Mouse (Mus musculus): ENCODE measurements at regions not wholly inside any gene's neighbourhood (a gene's known extent, or its start where the extent isn't known, plus 50 kb on each side); places are given as distances from the start of the nearest gene placed in this dataset.

DNA sequence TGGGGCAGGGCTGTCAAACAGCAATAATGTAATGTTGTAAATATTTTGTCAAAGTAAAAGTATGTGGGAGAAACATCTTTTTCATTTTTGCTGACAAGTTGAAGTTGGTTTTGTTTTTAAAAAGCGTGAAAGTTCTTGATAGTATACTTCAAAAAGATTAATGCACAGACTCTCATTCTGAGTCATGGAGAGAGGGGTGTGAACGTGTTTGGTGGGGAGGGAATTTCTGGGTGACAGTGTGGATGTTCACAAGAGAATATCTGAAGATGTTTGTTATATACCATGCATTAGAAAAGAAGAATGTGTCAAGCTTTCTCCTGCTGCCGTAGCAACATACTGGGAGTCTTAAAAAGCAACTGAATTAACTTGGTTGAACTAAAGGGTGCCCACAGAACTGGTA, 57.0 kb downstream of the Rps29 start:
- no peak for DNase-seq (ENCODE audit: low spot score in 2 of 2)

DNA sequence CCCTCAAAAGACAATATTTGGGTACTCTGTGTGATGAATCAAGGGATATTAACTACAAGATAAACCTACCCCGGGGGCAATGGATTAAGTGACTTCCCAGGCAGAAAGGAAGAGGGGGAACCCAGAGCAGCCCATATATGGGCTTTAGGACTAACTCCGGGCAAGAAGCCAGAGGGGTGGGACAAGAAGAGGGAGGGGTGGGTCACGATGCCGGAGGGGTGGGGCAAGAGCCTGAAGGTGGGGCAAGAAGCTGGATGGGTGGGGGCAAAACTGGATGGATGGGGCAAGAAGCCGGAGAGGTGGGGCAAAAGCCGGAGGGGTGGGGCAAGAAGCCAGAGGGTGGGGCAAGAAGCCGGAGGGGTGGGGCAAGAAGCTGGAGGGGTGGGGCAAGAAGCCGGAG, 64.1 kb downstream of the Rps29 start:
- no peak for DNase-seq (ENCODE audit: low spot score in 2 of 2)

DNA sequence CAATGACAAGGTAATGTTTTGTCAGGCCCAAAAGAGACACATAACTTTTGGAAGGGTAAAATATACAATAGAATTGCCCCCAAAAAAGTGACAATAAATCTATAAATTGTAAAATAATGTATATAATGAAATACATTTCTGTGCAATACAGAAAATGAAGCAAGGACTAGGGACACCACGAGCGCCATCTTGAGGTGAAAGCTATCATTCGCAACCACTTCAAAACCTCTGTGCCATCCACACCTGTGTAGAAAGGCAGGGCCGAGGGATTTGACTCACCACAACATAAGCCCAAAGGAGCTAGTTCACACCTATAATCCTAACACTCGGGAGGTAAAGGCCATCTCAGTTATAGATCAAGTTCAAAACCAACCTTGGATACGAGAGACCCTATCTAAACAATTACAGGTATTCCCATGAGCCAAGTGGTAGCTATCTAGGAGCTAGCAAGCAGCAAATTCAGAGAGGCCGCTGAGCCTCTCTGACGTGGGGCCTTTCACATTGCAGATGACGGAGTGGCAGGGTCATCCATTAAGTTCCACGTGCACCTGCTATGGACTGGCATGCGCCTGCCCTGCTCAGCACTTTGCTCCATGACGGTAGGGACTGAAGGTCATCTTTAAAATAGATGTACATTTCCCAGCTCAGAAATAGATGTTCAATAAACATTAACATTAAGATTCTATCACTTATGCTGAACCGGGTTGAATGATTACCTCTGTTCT, 65.8 kb downstream of the Rps29 start:
- DNase-seq (ENCODE audit: low spot score in 2 of 2) = no peak

DNA sequence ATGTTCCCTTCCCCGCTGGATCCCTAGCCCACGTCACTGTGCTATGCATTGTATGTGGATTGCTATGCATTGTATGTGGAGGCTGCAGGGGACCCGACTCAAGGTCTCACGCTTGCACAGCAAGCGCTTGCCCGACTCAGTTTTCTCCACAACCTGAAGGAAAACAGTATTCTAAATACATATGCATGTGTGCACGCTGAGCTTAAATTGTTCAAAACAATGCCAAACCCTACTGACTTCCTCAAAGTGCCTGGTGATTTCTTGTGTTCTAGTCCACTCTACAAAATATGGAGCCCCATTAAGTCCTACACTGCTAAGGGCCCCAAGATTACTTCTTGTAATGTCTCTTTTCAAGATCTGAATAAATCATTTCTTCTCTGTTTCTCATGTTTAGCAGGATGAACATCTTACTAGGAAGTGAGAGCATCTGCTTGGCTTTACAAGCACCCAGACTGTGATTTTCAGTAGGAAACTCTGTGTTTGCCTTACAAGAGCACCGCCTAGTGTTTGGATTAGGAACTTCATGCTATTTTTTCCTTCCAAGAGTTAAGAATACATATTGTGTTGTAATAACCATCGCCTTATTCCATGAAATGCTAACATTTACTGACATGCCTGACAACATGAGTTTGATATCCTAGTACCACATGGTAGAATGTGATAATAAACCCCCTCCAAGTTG, 70.9 kb downstream of the Rps29 start:
- peak; percentile 46 to 48 for DNase-seq (ENCODE audit: low spot score in 2 of 2)

DNA sequence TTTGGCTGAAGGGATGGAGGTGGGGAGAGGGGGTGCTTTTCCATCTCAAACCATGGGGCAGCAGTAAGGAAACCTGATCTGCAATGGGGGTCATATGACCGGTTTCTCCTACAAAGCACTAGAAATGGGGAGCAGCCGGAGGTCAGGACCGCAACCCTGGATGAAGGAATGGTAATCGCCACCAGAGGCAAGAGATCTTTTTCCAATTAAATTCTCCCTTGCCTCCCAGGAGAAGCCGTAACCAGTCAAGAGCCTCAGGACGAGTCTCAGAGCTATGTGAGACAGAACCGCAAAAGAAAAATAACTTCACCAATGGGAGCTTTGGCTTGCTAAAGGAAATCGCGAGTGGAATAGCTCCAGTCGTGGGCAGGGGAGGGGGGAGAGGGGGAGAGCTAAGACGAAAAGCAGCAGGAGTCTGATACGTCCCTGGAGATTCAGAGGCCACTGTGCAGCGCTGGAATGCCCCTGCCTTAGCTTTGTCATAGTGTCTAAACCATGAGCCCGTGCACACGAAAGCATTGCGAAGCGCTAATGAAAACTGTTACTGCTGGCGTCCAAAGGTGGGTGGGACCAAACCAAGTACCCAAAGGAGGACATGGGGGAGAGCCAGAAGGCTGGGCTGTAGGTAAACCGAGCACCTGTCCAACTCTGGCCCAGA, 73.3 kb downstream of the Rps29 start:
- DNase-seq (ENCODE audit: low spot score in 2 of 2) = no peak

DNA sequence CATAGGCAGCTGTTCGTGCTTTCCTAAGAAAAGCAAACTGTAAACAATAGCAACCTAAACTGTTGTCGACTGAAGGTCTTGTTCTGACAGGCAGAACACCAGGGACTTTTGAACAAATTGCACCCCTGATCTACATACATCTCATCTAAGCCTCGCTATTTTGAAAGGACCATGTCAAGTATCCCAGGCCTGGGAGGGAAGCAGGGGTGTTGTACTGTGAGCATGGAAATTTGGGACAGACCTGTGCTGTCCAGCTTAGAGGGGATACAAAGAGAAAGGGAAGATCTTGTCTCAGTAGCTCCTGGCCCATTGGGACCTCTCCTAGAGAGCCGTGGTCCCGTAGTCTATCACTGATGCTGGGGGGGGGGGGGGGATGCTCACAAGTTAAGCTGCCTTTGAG, 74.3 kb downstream of the Rps29 start:
- DNase-seq (ENCODE audit: low spot score in 2 of 2) = no peak

DNA sequence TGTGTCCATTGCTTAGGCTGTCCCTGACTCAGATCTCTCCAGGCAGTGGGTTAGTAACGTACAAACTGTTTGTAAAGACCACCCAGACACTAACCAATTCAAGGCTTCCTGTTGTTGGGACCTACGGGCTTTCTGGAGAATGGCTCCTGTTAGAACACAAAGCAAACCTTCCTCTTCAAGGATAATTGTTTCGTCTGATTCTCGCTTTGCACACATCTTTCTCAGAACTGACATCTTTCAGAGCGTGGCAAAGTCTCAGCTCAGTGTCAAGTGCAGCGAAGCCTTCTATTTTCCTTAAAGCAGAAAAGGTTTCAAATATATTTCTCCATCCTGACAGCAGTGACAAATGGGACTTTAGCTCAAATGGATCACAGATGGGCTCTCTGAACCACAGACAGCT, 76.9 kb downstream of the Rps29 start:
- no peak for DNase-seq (ENCODE audit: low spot score in 2 of 2)

DNA sequence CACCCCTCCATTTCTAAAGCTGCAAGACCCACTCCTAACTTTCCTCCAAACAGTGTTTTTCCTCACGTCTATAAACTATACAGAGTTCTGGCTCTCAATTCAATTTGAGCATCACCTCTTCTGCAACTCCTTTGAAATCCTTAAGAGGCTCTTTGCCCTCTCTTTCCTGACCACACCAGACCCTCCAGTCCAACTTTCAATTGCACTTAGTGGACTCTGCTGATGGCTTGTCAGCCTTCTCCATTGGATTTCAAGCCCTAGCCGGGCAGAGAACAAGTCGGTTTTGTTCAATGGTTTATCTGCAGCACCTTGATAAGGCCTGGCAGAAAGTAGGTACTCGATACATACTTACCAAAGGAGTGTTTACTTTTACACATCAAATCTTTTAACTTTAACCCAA, 119.4 kb downstream of the Rps29 start:
- DNase-seq (ENCODE audit: low spot score in 2 of 2) = no peak

DNA sequence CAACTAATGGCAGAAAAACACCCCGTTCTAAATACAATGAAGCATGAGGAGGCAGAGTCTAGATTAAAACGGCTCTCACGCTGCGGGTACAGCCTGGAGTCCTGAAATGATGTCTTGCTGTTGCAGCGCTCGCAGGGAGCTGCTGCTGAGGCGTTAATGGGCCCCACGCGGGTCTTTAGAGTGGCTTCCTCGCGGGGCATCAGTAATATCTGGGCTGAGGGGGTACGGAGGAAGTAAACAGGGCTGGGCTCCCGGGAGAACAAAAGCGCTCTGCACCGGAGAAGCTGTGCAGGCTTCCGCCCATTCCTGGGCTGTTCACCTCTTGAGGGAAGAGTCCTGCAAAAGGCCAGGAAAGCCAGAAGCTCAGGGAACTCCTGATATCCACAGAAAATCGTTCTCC, 135.4 kb downstream of the Rps29 start:
- peak in 1 of 2 experiments; percentile 14 for DNase-seq (ENCODE audit: low spot score in 2 of 2)

DNA sequence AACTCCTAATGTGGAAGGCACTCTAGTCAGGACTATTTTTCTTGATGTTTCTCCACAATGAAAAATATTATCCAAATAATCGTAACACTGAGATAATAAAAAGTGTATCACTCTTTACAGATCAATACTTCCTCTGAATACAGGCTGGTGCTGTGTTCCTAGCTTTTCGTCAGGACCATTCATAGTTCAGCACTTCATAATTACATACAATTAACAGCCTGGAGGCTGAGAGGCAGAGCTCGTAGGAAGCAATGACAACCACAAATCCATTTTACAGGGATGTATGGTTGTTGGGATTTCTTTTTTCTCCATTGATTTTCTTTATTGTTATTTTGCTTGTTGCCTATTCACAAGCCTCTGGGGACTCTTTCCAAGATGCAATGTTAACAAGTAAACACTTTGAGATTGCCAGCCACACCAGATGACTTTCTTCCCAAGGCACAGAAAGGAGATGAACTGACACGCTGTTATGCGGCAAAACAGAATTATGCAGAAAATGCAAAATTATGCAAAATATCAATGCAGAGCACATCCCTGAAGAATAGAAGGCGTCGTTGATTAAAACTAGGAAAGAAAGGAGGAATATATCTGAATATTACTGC, 142.2 kb downstream of the Rps29 start:
- no peak for DNase-seq (ENCODE audit: low spot score in 2 of 2)

DNA sequence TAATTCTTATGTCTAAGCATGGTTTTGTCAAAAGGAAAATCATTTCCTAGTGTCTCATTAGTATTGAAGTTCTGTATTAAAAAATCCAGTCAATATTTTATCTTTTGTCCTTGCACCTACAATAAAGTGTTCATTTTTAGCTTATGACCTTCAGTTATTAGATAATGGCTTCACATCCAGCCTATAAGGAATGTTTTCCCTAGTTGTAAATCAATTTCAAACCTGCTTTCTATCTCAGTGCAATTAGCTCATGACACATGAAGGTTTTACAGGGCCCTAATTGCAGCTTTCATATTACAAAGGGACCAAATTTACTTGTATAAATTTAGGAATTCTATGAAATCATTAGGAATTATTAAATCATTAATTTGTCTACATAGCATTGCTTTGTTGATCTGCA, 153.8 kb downstream of the Rps29 start:
- DNase-seq (ENCODE audit: low spot score in 2 of 2) = no peak

DNA sequence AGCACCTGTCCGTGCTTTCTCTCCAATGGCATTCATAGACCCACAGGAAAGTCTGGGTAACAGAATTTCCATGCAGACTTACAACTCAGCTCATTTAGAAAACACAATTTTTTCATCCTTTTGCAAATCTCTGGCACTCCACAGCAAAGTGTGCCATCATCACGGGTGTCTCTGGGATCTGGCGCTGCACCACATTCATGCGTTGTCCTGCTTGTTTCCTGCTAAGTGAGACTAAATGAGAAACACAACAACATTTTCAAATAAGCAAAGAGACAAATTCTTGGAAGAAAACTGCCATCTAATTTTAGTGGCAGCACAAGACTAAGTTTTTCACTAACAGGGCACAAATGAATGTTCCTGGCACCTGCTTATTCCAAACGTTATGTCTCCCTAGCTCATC, 156.9 kb downstream of the Rps29 start:
- DNase-seq (ENCODE audit: low spot score in 2 of 2) = no peak

DNA sequence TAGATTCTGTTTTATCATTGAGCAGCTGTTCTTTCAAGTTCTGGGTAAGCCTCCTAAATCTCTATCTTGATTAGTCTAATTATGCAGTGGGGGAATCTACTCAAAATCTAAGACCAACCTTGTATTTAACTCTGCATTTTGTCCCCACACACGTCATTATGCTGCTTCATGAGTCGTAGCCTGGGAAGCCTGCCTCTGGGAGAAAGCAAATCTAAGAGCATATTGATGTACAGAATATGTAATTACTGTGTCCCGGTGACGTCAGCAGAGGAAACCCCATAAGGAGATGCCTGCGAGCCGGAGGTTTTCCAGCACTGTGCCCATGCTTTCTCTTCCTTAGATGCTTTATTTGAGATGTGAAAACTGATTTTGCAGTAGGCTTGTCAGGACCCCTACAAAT, 161.7 kb downstream of the Rps29 start:
- peak in 1 of 2 experiments; percentile 15 for DNase-seq (ENCODE audit: low spot score in 2 of 2)

DNA sequence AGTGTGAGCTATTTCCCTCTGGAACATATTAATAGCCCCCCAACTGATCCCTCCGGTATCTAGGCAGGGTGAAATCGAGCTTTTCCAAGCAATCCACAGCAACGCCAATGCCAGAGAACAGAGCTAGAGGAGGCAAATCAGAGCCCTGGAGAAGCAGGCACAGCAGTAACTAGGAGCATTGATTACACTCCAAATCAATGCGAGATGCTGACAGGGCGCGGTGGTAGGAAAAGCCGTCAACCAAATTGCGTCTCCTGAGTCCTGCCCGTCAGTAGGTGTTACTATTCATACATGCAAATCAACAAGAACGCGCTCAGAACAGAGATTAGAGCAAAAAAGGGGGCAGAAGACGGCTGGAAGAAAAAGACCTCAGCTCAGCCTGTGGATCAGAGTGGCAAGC, 162.2 kb downstream of the Rps29 start:
- DNase-seq (ENCODE audit: low spot score in 2 of 2) = peak; percentile 10 to 14

DNA sequence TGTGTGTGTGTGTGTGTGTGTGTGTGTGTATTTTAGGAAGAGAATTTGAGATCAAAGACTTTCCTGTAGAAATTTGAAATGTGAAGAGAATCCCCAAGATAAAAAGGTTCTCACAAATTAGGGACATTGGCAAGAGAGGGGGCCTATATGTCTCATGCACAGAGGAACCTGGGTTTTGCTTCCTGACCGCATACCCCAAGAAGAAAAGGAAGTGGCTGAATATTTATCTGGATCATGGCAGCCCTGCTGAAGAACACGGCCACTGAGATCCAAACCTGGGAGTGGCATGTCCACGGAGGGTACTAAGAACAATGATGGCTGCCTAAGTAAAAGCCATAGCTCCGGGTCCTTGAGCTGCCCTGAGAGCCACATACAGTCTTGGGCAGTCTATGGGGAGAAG, 178.3 kb downstream of the Rps29 start:
- DNase-seq (ENCODE audit: low spot score in 2 of 2) = no peak

DNA sequence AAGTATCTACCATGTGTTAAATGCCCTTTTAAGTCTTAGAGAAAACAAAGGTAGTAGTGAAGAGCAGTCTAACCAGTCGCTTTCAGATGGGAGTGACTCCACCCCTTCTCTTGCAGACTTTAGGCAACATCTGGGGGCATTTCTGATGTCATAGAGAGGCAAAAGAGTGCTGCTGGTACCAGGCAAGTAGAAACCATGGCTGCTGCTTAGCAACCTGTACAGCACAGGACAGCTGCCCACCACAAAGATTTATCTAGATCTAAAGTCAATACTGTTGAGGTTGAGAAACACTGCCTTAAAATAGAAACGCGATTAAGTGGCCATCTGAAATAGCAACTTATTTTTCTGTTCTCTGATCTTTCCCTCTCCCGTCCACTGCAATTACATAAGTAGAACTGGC, 178.8 kb downstream of the Rps29 start:
- DNase-seq (ENCODE audit: low spot score in 2 of 2) = no peak

DNA sequence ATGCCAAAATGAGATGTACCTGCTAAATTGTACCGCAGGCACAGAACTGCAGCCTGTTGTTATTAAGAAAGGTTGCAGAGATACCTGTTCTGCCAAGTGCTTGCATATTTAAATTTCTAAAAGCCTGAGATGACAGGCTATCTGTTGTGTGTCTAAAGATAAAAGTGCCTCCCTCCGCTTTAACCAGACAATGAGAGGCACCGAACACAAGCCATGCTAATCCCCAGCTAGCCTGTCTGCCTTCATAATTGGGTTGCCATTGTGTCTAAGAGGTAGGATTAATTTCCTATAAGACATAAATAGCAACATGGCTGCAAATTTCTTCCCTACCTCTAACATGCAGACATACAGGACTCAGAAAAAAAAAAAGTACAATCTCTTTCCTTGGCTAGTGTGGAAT, 179.8 kb downstream of the Rps29 start:
- DNase-seq (ENCODE audit: low spot score in 2 of 2) = no peak

DNA sequence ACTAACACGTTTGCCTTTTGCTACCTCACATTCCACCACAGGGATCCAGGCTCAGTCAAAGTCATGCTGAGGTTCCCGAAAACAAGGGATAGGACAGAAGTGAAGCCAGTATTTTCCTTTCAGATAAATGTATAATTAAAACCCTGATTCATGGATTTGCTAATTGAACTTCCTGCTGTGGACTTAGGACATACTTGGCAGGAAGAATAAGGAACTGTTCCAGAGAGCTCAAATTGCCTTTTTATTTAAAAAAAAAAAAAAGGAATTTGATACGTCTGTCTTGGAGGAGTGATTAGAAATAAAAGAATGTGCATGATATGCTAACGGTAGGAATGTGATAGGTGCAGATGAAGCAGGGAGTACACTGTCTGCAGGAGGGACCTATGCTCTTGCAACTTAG, 181.7 kb downstream of the Rps29 start:
- no peak for DNase-seq (ENCODE audit: low spot score in 2 of 2)

DNA sequence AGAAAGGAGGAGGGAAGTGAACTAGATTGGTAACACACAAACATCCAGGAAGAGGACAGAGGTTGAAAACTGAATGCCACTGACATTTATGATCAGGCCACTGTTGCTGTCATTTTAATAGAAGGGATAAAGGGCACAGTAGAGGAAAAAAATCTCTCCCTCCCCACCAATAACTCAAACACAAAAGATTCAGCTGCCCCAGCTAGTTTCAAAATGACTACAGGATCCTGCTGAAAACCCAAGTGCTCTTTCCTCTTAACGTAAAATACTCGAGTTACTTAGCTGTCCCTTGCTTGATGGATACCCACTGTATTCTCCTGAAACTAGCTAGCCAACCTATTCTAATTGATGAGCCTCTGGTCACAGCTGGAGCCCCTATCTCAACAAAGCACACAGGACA, 211.7 kb downstream of the Rps29 start:
- no peak for DNase-seq (ENCODE audit: low spot score in 2 of 2)

DNA sequence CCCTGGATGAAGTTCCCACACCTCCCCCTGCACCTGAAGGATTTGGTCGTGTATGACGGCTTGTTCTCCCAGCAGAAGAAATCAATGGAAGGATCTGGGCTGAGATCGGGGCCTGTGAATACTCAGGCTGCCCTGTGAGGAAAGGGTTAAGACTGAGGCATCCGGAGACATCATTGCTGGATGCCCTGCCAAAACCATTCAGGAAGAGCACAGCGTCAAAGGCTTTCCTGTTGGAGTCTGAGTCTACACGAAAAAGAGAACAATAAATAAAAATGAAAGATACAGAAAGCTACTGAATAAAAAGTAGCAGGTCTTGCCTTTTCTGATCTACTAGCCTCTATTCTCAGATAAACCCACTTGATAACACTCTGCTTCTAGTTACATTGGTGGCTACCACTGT, 248.4 kb downstream of the Rps29 start:
- no peak for DNase-seq (ENCODE audit: low spot score in 2 of 2)

DNA sequence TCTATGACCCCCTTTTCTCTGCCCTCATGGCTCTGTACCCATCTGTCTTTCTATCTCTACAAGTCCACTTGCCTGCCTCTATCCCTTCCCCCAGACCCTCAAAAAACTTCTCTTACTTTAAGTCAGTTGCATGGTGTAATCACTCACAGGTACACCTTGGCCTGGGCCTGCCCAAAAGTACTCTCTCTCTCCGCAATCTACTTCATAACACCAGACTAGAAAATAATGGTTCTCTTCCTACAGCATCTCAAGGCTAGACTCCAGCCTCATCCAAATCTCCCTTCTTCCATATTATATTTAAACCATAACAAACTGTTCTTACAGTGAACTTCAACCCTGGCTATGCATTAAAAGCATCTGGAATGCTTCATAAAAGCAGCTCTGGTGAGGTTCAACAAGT, 254.2 kb downstream of the Rps29 start:
- DNase-seq (ENCODE audit: low spot score in 2 of 2) = no peak

DNA sequence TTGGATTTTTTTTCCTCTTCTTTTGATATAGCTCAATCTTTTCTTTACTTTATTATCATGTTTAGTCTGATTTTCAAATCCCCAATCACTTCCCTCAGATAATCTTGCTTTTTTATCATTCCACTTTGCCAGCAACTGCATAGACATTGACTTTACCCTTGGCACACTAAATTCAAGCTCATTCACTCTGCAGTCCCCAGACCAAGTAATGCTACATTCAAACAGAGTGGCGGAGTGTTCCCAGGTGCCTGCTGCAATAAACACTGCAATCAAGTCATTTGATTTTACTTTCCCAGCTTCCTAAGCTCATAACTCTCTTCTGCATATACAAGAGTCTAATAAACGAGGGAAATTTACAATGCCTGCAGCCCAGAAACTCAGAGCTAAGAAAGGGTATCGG, 269.8 kb downstream of the Rps29 start:
- no peak for DNase-seq (ENCODE audit: low spot score in 2 of 2)

Measured in layer of hippocampus, postnatal 10 days (tissue).